ENCODE assay signal across 12 mouse cellular contexts in genomic region chr17:87176066-87177012, GRCm38 (mm10).
DNase-seq lines count a peak whose midpoint lies in the region; ATAC-seq and TF ChIP-seq lines count a peak whose summit lies in the region.
"Had no signal": no experiment of that assay in that cellular context is flagged by ENCODE, and none has a peak within 500 bp of the region (broad histone marks: within the 10 kb centered on the region; RNA-seq: fewer than 3 reads in every experiment).

No protein-coding gene starts in this region.

- ATAC-seq in kidney, embryonic 14.5 days (ENCODE audit: low FRiP score, low TSS enrichment): peak; percentile 40; the same call in 1 of the 2 replicates
- ATAC-seq in megakaryocyte progenitor cell, adult 5-6 weeks (replicated peaks; ENCODE audit: poor library complexity): peak; percentile 47; the same call in 1 of the 2 replicates
- ATAC-seq: CD4-positive, CD25-positive, alpha-beta regulatory T cell, adult 4 months; midbrain, embryonic 15.5 days had no signal

- H3K9ac ChIP-seq in heart, adult 2 months (ENCODE audit: low read depth, low read length): no peak overlapping the region
- no peak overlapping the region for H3K9ac ChIP-seq in kidney, embryonic 14.5 days (ENCODE audit: low read depth, low read length)
- H3K9ac ChIP-seq: midbrain, embryonic 15.5 days had no signal

- no peaks in the 10 kb centered on the region for H3K36me3 ChIP-seq in heart, adult 2 months (ENCODE audit: control insufficient read depth, insufficient read depth, low read length)
- H3K36me3 ChIP-seq in kidney, embryonic 14.5 days (ENCODE audit: control insufficient read depth, insufficient read depth, low read length): no peaks in the 10 kb centered on the region
- H3K36me3 ChIP-seq: midbrain, embryonic 15.5 days had no signal

- H3K4me2 ChIP-seq in kidney, embryonic 14.5 days (replicated peaks; ENCODE audit: low read depth, low read length): no peak overlapping the region
- H3K4me2 ChIP-seq: midbrain, embryonic 15.5 days had no signal

- no peak for DNase-seq in layer of hippocampus, adult 2 months (ENCODE audit: low spot score in 2 of 2)
- no peak for DNase-seq in layer of hippocampus, postnatal 25 days (ENCODE audit: extremely low spot score in 1 of 2, low spot score in 1 of 2)
- DNase-seq in heart, adult 2 months: peak; percentile 50 to 71
- no peak for DNase-seq in left cerebral cortex, postnatal 36 days (ENCODE audit: low spot score in 2 of 2)
- no peak for DNase-seq in MN1 (ENCODE audit: low spot score)
- DNase-seq in urinary bladder, adult 18-20 months (ENCODE audit: low spot score in 2 of 2): no peak
- DNase-seq: cerebellum, postnatal 25 days; right cerebral cortex, postnatal 14 days had no signal

- H3K4me3 ChIP-seq in layer of hippocampus, adult 2 months: no peak overlapping the region
- no peak overlapping the region for H3K4me3 ChIP-seq in heart, adult 2 months
- H3K4me3 ChIP-seq in kidney, embryonic 14.5 days (ENCODE audit: low read length): no peak overlapping the region
- H3K4me3 ChIP-seq: midbrain, embryonic 15.5 days had no signal

- no peaks in the 10 kb centered on the region for H3K79me2 ChIP-seq in heart, adult 2 months (replicated peaks; ENCODE audit: control insufficient read depth, insufficient read depth, low read length)

- TF ChIP-seq POLR2A in heart, adult 2 months (IDR thresholded peaks at IDR 0.05; ENCODE audit: insufficient read depth, low read depth, low read length): 0 out of 2 replicates have a peak, but pooled peaks have one; percentile 41

- intact Hi-C loops in heart, adult 2 months (cut with DNase I): loop anchor here (1.0 to 5.0 kb wide), 4 partner anchors 26 to 68 kb away; no protein-coding TSS in a partner anchor
- intact Hi-C loops in left cerebral cortex, postnatal 36 days (cut with DNase I): no loop called here

- WGBS in heart, adult 2 months: 32% methylated on average over 17 of the region's 17 CpGs
- WGBS in kidney, embryonic 14.5 days: 65% methylated on average over 17 of the region's 17 CpGs

- H3K4me1 ChIP-seq in heart, adult 2 months (ENCODE audit: control insufficient read depth, insufficient read depth, low read length): peaks cover 25% of the 10 kb centered on the region
- H3K4me1 ChIP-seq in kidney, embryonic 14.5 days (ENCODE audit: control insufficient read depth, insufficient read depth, low read length): peaks cover 14% of the 10 kb centered on the region; the same call in 1 of the 2 replicates

- no peak for TF ChIP-seq CTCF in layer of hippocampus, adult 2 months (conservative IDR thresholded peaks at IDR 0.05)
- TF ChIP-seq CTCF in heart, adult 2 months (IDR thresholded peaks at IDR 0.05): no peak

- peaks cover 8% of the 10 kb centered on the region for H3K9me3 ChIP-seq in kidney, embryonic 14.5 days (ENCODE audit: control insufficient read depth, low read length)

- no peaks in the 10 kb centered on the region for H3K27me3 ChIP-seq in heart, adult 2 months (ENCODE audit: control insufficient read depth, insufficient read depth, low read length)
- H3K27me3 ChIP-seq in kidney, embryonic 14.5 days (ENCODE audit: control insufficient read depth, insufficient read depth, low read length): no peaks in the 10 kb centered on the region
- H3K27me3 ChIP-seq: midbrain, embryonic 15.5 days had no signal

- 0 out of 2 replicates have a peak, but pooled peaks have one; percentile 16 for TF ChIP-seq EP300 in heart, adult 2 months (IDR thresholded peaks at IDR 0.05; ENCODE audit: insufficient read depth, low read depth, low read length)

- H3K27ac ChIP-seq in layer of hippocampus, adult 2 months: peak overlapping the region; percentile 46; the same call in 1 of the 2 replicates
- peak overlapping the region; percentile 76 for H3K27ac ChIP-seq in heart, adult 2 months
- peak overlapping the region; percentile 62; the same call in 1 of the 2 replicates for H3K27ac ChIP-seq in kidney, embryonic 14.5 days (ENCODE audit: low read depth, low read length)
- H3K27ac ChIP-seq: midbrain, embryonic 15.5 days had no signal

Comparison
In these comparisons a context has a peak if more than half of its experiments do, and no peak if none do; other contexts are left out.
1. DNase-seq: peak in heart, adult 2 months (2 of 2); none in layer of hippocampus, adult 2 months (0 of 2), layer of hippocampus, postnatal 25 days (0 of 2), left cerebral cortex, postnatal 36 days (0 of 2), MN1 (single experiment) and urinary bladder, adult 18-20 months (0 of 2).
2. Peak in every context shown above with its lines, with median percentiles within 50 percentile points of each other: H3K27ac ChIP-seq.